Mouse (Mus musculus) gastrocnemius, postnatal 14 days (tissue): Measurements from ENCODE around the gene Scamp1. TPM values are rescaled to one million over a fixed set of nuclear protein-coding genes. Genes with fewer than 3 reads are reported as not detected.

ENCODE experiments used
- DNase-seq: peaks from one replicate; pipeline ENCODE4 v3.0.0; 2021; ENCODE audit warnings: mixed read lengths
- intact Hi-C: fragments of 180-260 bp; cut with DNase I; formaldehyde crosslinking; loops from one replicate; pipeline ENCODE4 v1.15.1; 2025; ENCODE audit warnings: low total_unique reads
- total RNA-seq, 2 experiments: library from RNA; stranded (reverse); gene quantifications; 2 replicates each; pipeline ENCODE4 v1.2.3; 2021

Gene Scamp1
- total RNA-seq, 2 experiments from 2014 or later = 17.7 to 22.1 TPM

- intact Hi-C loops = loop anchor here (5.0 kb wide), 1 partner anchor 1547 kb away; the partner anchor contains the start of gene Serinc5
- DNase-seq = no peak
Measured at GRCm38 (mm10) chr13:94158864-94159477, 126.7 kb downstream of the Scamp1 start.

- intact Hi-C loops = loop anchor here (5.0 kb wide), 1 partner anchor 1544 kb away; the partner anchor contains the start of gene Serinc5
- DNase-seq = peak; percentile 66
Measured at GRCm38 (mm10) chr13:94155657-94156429, 129.8 kb downstream of the Scamp1 start.

GRCm38 (mm10) chr13:94154512-94155296, 131.0 kb downstream of the Scamp1 start:
- no peak for DNase-seq
- intact Hi-C loops = loop anchor here (5.0 kb wide), 1 partner anchor 1542 kb away; the partner anchor contains the start of gene Serinc5

GRCm38 (mm10) chr13:94153658-94154057, 132.0 kb downstream of the Scamp1 start:
- no peak for DNase-seq
- intact Hi-C loops = no loop called here

- no peak for DNase-seq
- intact Hi-C loops = no loop called here
Measured at GRCm38 (mm10) chr13:94152836-94153235, 132.8 kb downstream of the Scamp1 start.

Other genes with a start within 250 kb of the Scamp1 start
- gene Lhfpl2, start 228.1 kb downstream of the Scamp1 start, total RNA-seq = 10 to 100 TPM; 10.7 to 19.2 TPM
- gene Ap3b1, start 73.1 kb upstream of the Scamp1 start, total RNA-seq = 10 to 100 TPM; 18.6 to 19.3 TPM